Mouse (Mus musculus) neural tube, embryonic 10.5 days (tissue): ENCODE measurements around the gene Col4a3bp.
"Not testable (repeated sequence)": the region's sequence is repeated elsewhere in the genome, so short reads cannot be mapped to it uniquely, and the experiment has no call there.

Experiments
- DNase-seq: peaks from one replicate; pipeline ENCODE4 v3.0.0-alpha.2; 2017; ENCODE audit warnings: low spot score; ENCODE audit errors: extremely low spot score

Gene Col4a3bp

DNA sequence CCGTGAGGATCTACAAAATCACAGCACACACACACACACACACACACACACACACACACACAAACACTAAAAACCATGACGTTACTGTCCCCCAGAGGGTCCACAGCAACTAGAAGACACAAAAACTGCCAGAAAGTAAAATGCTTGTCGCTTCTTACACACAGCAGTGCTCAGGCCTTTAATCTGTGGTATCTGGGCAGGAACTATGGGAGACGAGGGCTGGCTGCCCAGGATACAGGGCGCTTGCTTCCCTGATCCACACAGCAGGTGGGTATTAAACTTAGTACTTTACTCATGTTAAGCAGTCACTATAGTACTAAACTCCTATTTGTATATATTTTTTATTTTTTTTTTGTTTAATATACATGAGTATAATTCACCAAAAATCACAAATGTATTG lies 103.4 kb downstream of the Col4a3bp start:
- no peak for DNase-seq

DNA sequence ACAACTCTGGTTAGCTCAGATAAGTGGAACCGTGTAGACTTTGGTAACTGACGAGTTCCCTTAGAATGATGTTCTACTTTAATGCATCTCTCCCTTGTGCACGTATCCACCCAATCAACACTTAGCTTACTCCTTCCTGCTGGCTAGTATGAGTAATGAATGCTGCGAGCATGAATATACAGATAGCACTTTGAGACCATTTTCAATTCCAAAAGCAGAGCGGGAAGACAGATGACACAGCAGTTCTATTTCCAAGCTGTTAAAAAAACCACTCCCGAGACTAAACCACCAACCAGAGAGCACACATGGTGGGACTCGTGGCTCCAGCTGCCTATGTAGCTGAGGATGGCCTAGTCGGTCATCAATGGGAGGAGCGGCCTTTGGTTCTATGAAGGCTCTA lies 110.6 kb downstream of the Col4a3bp start:
- no peak for DNase-seq

DNA sequence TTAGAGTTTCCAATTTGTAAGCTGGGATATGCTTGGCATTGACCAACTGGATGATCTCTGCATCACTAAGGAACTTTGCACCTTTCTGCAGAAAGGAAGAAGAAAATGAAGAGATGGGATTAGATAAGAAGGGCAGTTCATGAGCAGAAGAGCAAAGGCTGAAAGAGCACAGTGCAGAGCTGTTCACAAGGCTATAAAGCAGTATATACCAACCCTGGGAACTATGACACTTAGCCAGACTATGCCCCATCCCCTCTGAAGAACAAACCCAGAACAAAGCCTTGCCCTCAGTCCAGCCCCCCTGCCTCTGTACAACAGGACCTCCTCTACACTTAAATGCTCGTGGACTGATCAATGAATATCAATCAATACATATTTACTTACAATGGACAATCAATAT lies 114.3 kb downstream of the Col4a3bp start:
- DNase-seq: no peak

DNA sequence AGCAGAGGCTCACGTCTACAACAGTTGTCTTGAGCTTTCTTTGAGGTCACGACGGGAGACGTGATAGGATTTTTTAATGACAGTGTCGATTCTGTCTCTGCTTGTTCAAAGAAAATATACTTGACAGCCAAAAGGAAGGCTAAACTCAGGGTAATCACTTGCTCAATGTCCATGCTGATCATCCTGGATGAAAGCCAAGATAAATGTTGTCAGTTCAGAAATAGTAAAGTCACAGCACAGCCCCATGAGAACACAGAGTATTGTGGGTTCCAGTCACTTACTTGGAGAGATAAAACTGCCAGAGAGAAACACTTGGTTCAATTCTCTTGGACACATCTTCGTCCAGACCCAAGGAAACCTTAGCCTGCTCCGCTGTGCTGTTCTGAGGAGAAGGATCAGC lies 116.5 kb downstream of the Col4a3bp start:
- DNase-seq: no peak

DNA sequence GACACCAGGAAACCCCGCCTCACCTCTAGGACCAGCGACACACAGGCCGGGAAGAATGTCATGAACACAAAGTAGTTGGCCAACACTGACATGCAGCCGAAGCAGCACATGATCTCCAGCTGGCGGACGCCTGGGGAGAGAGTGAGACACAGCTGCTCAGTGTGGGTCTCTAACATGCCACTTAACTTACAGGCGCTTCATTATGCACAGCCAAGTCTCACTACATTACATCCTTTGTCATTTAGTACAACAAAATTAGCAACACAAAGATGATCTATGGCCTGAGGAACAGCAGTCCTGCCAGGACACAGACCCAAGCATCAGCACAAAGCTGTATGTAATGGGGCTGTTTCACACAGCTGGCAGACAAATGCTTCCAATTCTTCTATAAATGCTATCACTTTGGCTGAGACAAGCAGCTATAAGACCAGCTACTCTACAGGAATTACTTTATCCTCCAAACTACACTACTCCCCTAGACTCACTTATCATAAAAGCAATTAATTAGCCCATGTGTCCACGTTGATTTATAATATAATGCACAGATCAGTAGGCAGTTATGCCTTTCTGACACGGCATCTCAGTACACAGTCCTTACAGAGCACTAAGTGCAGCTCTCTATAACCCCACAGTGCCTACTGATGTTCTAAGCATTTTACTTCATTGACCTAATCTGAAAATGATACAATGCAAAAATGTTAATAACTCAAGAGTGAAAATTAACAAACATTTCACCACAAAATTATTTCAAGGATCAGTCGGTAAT lies 117.9 kb downstream of the Col4a3bp start:
- no peak for DNase-seq

DNA sequence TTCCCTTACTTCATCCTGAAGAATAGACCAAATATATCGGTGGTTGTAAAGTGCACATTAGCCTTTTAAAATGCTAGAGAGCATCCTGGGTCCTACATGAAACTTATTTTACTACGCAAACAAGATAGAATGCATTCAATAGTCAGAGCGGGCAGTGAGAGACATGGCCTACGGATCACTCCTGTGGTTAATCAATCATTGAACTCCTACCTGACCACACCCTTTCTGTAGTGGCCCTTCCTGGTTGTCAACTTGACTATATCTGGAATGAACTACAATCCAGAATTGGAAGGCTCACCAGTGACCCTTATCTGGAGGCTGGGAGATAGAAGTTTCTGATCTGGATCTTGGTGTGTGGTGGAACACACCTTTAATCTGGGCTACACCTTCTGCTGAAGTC lies 120.7 kb downstream of the Col4a3bp start:
- DNase-seq: not testable (repeated sequence)

DNA sequence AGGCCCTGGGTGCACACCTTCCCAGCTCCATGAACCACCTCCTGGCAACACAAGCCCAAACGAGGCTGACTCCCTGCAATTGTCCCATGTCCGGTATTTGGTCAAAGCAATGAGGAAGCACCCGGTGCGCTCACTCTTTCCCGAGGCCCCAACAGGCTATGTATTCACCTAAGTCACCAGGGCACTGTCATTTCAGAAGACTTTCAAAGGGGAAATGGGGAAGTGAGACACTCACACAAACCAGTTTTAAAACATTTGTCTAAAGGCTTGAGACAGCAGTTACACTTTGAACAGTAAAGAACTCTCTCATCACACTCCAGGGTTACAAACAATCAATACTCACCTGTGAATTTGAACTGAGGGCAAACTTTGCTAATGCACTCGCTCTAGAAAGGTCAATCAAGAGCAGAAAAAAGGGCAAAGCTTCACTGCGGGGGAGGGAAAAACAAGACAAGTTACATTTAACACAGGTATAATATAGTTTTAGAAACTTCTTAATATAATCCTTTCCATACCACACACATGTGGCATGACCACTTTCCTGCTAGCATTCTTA lies 122.1 kb downstream of the Col4a3bp start:
- no peak for DNase-seq

DNA sequence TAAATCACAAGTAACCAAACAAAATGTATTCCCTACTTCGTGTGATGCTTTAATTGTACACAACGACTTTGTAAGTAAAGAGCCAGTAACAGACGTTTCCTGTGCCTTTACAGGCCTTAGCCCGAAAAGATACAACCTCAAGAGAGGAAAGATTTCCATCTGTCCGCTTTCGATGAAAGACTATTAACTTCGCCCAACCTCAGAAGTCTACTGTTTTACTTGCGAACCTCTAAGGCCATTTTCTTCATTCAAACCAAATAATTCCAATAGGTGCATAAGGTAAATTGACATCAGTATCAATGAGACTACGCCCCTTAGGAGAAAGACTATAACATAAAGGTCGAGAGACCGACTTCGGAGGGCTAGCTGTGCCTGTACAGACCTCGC lies 127.6 kb downstream of the Col4a3bp start:
- no peak for DNase-seq

DNA sequence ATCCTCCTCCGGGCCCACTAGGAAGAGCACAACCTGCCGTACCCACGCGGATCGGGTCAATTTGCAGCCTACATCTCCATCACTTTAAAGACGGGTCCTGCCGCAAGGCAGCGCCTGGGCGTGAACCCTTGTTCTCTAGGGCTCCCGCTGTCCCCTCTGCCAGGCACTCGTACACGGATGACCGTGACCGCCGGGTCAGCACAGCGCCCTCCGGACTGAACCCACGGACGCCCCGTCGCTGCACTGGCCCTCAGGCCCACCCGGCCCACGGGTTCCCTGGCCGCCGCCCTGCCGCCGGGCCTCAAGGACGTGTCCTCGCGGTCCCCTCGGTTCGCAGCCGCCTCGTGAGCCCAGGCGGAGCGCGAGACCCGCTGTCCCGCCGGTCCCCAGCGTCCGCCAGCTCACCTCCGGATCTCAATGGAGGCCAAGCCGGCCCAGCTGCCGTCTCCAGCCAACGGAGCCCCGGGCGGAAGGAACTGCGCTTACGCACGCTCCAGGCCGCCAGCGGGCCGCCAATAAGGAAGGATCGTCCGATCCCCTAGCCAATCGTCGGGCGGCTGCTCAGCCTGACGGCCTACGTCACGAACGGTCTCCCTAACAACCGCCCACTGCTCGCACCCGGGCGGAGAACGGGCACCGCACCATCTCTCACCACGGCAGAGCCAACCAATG lies 128.1 kb downstream of the Col4a3bp start, which contains the start of gene Hmgcr:
TSS of gene Hmgcr (minus strand) at position 531 of the 672 bp plus-strand sequence.
- DNase-seq: peak; percentile 96

DNA sequence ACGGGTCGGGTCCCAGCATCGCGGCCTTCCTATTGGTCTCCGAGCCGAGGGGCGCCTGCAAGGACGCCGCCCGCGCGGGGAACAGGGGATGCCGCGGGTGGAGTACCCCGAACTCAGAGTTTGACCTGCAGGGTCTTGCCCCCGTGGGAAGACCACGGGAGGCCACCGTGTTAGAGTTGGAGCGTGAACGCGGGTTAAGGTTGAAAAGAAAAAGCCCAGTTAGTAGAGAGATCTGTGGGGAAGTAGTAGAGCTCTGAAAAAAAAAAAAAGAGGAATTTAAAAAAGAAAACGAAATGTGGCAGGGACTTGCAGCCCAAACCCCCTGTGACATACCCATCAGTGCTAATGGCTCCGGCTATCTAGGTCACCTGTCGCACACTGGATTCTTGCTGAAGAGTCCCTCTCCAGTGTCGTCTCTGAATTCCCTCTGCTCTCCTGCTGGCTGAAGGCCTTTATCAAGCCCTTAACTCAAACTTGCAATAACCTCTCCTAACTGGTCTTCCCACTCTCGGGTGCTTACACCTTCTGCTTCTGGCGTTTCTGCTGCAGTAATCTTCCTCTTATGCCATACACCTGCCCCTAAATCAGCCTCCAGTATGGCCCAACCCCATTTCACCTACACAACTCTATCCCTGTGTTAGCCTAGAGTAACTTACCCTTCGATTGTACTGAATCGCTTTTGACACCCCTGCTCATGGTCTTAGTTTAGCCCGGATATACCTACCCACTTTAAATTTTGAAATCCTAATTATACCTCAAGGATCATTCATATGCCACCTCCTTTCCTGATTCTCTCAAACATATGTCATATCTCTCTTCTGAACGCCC lies 128.9 kb downstream of the Col4a3bp start:
- DNase-seq: peak; percentile 32

DNA sequence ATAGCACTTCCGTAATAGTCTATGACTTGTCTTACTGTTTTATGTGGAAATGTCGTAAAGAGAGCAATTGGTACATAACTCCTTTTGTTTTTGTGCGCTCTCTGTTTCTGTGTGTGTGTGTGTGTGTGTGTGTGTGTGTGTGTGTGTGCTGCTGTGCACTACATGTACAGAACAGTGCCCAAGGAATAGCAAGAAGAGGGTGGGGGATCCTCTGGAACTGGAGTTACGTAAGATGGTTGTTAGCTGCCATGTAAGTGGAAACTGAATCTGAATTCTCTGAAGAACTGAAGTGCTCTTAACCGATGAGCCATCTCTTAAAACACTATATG lies 129.5 kb downstream of the Col4a3bp start:
- no peak for DNase-seq

DNA sequence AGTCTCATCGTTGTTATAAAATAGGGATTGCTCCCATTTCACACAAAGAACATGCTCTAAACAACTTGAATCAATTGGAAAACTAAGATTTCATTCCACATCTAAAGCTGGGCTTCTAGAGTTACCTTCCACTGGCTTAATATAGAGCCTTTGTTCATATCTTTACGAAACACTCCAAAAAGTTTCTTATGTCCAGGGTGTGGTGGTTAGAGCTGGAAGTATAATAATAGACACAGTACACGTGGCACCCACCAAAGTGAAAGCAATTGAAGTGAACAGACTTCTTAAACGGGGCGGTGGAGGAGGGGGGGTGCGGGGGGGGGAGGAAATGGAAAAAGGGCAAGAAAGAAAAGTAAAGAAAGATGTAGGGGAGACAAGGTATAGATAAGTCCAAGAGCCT lies 129.9 kb downstream of the Col4a3bp start:
- DNase-seq: no peak

DNA sequence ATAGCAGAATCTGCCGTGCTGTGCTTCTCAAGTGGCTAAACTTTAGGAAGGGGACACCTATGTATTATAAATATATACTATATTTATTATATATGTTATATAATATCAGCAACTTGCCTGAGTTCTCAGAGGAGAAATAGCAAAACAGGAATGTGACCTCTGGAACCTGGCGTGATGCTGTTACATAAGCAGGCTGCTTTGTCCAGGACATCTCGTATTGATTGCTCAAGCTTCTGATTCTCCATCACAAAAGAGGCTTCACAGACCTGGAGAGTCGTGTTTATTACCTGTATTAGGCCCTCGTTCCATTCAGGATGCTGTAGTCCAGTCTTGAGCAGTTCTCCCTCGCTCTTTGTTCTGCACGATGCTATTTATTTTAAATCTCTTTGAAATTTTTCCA lies 131.4 kb downstream of the Col4a3bp start:
- DNase-seq: no peak

DNA sequence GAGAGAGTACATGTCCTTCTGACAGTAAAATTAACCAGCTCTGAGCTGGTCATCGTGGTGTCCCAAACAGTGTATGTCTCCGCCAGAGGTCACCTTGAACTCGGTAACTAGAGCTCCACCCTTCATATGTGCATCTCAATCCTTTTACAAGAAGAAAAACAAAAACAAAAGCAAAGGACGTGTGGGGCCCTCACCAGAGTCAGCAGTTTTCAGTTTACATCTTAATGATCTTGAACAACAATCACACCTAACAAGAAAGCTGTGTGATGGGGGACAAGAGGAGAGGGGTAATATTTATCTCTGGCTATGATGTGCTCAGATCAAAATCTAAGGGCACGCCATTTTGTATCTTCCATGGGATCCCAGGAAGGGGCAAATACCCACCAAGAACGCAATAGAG lies 133.3 kb downstream of the Col4a3bp start:
- no peak for DNase-seq

DNA sequence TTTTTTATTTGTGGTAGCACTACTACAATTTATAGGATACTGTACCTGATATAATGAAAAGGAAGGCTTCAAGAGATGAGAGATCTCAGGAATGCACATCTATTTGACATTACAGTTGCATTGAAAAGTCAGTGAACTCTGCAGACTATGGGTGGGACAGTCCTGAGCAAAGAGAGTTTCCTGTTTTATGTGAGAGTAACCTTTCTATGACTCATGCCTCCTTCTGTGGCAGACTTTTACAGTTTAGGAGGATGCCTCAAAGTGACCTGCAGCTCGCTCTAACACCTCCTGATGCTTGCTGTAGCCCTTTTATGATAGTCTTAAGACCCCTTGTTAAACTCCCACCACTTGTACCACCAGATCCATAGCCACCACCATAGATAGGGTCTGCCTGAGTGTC lies 134.7 kb downstream of the Col4a3bp start:
- DNase-seq: no peak

DNA sequence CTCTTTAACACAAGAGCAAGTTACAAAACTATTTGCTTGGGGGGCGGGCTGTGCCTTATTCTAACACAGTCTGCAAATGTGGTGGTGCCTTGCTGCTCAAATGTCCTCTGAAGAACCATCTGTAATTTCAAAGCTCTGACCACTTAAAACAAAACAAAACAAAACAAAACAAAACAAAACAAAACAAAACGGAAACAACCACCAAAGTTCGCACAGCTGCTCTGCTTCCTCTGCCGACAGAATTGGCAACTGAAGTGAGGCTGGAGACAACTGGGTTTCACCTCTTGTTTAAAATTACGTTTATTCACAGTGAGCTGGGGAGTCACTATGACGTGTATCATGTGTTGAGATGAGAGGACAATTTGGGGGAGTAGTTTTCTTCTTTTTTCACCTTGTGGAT lies 136.2 kb downstream of the Col4a3bp start:
- DNase-seq: no peak

DNA sequence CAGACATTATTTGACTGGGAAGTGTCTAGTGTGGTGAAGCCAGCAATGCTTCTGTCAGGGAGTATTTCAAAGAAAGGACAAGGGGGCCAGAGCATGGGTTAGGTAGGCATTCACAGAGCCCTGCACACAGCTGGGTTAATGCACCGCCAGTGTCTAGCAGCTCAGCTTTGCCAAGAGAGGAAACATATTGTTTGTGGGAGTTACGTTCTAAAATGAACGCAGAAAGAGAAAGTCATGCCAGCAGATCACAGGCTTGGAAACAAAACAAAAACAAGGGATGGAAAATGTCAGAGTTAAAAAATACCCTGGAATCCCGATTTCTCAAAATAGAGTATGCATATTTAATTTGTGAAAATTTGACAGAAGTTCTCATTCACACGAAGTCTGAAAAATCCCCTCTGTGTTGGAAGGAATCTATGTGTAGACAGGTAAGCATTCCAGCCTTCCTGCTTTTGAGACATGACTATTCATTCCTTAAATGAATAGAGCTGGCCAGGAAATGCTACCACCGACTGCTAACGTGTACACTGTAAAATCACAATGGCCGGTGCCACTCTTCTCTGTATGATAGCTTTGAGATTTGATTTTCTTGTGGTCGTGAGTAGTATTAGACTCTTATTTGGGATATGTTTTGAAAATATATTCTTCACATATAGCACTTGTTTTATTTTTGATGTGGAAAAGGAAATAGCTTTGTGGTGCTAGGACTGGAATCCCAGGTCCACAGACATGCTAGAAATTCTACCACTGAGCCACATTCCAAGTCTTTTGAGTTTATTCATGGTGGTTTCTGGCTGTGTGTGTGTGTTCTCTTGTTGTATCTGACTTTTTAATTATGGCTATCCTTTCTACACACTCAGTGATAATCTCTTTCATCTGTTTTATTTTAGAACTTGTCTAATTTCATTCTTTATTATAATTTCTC lies 138.0 kb downstream of the Col4a3bp start:
- no peak for DNase-seq

DNA sequence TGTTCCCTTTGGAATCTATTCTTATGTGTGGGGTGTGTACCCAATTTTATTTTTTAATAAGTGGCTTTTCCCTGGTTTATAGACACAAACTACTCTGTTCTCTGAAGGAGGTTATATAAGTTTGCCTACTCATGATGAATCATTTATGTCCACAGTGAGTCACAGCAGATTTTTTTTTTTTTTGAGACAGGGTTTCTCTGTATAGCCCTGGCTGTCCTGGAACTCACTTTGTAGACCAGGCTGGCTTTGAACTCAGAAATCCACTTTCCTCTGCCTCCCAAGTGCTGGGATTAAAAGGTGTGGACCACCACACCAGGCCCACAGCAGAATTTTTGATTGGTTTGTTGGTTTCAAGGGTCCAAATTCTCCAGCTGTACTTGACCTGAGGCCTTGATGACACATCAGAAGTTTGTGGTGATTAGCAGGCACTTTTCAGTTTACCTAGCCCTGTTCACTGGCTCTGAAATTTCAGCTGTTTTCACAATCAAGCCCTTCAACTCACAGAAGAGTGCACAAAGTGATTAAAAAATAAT lies 138.7 kb downstream of the Col4a3bp start:
- DNase-seq: no peak

DNA sequence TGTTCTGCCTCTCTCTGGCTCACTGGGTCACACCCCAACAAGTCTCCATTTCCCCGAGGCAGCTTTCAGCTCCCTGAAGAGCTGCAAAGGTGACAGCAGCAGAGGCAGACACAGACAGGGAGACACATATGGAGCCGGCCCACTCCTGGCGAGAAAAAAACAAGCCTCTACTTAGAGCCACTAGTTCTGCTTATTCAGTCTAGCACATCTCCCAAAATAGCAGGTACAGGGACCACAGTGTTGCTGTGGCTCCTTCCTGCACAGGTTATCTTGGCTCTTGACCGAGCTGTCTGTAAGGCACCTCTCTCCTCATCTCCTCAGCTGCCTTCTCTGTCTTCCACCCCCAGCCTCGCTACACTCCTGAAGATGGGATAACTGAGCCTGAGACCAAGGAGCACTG lies 142.4 kb downstream of the Col4a3bp start:
- no peak for DNase-seq

DNA sequence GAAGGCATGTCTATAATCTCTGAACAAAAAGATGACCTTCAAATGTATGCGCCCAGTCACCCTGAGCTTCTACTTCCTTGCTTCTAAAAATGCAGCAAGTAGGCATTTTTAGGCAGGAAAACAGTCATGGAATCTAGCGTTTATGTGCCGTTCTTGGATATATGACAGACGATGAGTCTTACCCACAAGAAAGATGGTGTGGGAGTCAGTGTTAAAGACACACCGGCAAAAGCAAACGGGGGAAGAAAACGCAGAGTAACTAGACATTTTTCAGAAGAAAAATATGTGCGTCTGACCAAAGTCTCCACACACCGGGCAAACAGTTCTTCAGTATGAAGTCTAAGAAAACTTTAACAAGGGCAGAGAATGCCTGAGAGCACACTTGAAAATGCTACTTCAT lies 144.8 kb downstream of the Col4a3bp start:
- DNase-seq: no peak
